Mouse (Mus musculus) forebrain, postnatal 0 days (tissue): Measurements from ENCODE around the gene Dmap1. TPM values are rescaled to one million over a fixed set of nuclear protein-coding genes. Genes with fewer than 3 reads are reported as not detected.

Experiments
- ATAC-seq: fragments of 200-750 bp; cut with Nextera tagmentation; 2 replicates; pipeline ENCODE4 v1.8.0; 2017; ENCODE audit warnings: mild to moderate bottlenecking, moderate library complexity
- DNase-seq: peaks from one replicate; pipeline ENCODE4 v3.0.0-alpha.2; 2015
- H3K27ac ChIP-seq: fragments of 300-500 bp; sonication (generic); 2 replicates; pipeline ENCODE4 v1.5.1; 2014; ENCODE audit warnings: low read depth, mild to moderate bottlenecking, antibody characterized with exemption, low read length, moderate library complexity, mixed read lengths
- H3K27me3 ChIP-seq: fragments of 300-500 bp; sonication (generic); 2 replicates; pipeline ENCODE4 v1.6.1; 2014; ENCODE audit warnings: mild to moderate bottlenecking, low read length, mixed read lengths; ENCODE audit not compliant: insufficient read depth
- H3K36me3 ChIP-seq: fragments of 300-500 bp; sonication (generic); 2 replicates; pipeline ENCODE4 v1.6.1; 2014; ENCODE audit warnings: mild to moderate bottlenecking, moderate library complexity; ENCODE audit not compliant: insufficient read depth
- H3K4me1 ChIP-seq: fragments of 300-500 bp; sonication (generic); 2 replicates; pipeline ENCODE4 v1.6.1; 2014; ENCODE audit warnings: antibody characterized with exemption; ENCODE audit not compliant: insufficient read depth
- H3K4me2 ChIP-seq: fragments of 300-500 bp; sonication (generic); 2 replicates; pipeline ENCODE4 v1.6.1; 2014; ENCODE audit warnings: low read depth, mild to moderate bottlenecking, moderate library complexity
- H3K4me3 ChIP-seq: fragments of 300-500 bp; sonication (generic); 2 replicates; pipeline ENCODE4 v1.5.1; 2014; ENCODE audit warnings: low read depth, low read length, mixed read lengths
- H3K9ac ChIP-seq: fragments of 300-500 bp; sonication (generic); 2 replicates; pipeline ENCODE4 v1.6.1; 2014; ENCODE audit warnings: mild to moderate bottlenecking
- H3K9me3 ChIP-seq: fragments of 300-500 bp; sonication (generic); 2 replicates; pipeline ENCODE4 v1.6.1; 2016; ENCODE audit warnings: low read length
- CTCF ChIP-seq: sonication (generic); IDR thresholded peaks from 2 replicates; pipeline ENCODE4 v1.5.1; 2016; ENCODE audit warnings: antibody characterized with exemption, control low read depth, low read depth
- WGBS: fragments of 180-500 bp; shearing (Covaris S2); extraction: QIAGEN DNeasy Blood & Tissue Kit; methylation state at CpG from one replicate; pipeline ENCODE4 v1.1.7; 2014; 5-methylcytosine and 5-hydroxymethylcytosine counted together
- polyA plus RNA-seq: library from polyadenylated mRNA; unstranded; fragments of >200 nt; fragmentation: Nextera tagmentation; extraction: Ambion mirVana; gene quantifications from 2 replicates; pipeline ENCODE4 v1.2.1, GENCODE M21; 2015
- total RNA-seq: library from RNA; depleted of rRNA; stranded (reverse); fragments of >200 nt; gene quantifications from 2 replicates; pipeline ENCODE4 v1.2.3, GENCODE M21; 2014

The Dmap1 gene
- total and polyA plus RNA-seq, 2 experiments from 2014 or later = 75.0 to 84.7 TPM

DNA sequence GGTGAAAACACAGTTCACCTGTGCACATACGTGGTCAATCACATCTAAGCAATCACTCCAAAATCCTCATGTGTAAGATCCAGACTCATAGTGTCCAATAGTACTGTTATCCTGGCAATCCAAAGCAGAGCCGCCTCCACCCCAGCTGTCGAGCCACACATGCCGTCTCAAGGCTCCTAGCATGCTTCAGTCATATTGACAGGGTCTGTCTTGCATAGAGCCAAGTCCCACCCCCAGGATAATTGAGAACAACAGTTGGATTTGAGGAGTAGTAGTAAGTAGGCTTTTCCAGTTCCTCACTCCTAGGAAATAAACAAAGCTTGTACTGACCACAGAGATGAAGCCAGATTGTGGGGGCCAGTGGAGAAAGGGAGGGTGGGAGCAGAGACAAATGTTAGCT lies 24.4 kb downstream of the Dmap1 start:
- ATAC-seq (peak; percentile 75), DNase-seq (peak; percentile 66)
- Histone ChIP-seq H3K36me3 (peaks cover 11% of the 10 kb centered on the region; the same call in 1 of the 2 replicates), H3K27me3 (no peaks in the 10 kb centered on the region), H3K9me3 (no peaks in the 10 kb centered on the region), H3K4me1 (peaks cover 5% of the 10 kb centered on the region; the same call in 1 of the 2 replicates), H3K9ac (no peak overlapping the region), H3K27ac (peak overlapping the region; percentile 64), H3K4me2 (no peak overlapping the region), H3K4me3 (no peak overlapping the region)
- TF ChIP-seq CTCF = no peak
- 24% methylated on average over 4 of the region's 4 CpGs for WGBS

GRCm38 (mm10) chr4:117656961-117657360 lies 25.1 kb downstream of the Dmap1 start:
- WGBS = 24% methylated on average over 6 of the region's 6 CpGs
- ATAC-seq = peak; percentile 32
- no peak for TF ChIP-seq CTCF
- Histone ChIP-seq H3K4me3 (no peak overlapping the region), H3K27me3 (no peaks in the 10 kb centered on the region), H3K9me3 (no peaks in the 10 kb centered on the region), H3K36me3 (peaks cover 11% of the 10 kb centered on the region; the same call in 1 of the 2 replicates), H3K27ac (peak overlapping the region; percentile 64; the same call in 1 of the 2 replicates), H3K9ac (no peak overlapping the region), H3K4me2 (no peak overlapping the region), H3K4me1 (peaks cover 5% of the 10 kb centered on the region; the same call in 1 of the 2 replicates)
- no peak for DNase-seq

DNA sequence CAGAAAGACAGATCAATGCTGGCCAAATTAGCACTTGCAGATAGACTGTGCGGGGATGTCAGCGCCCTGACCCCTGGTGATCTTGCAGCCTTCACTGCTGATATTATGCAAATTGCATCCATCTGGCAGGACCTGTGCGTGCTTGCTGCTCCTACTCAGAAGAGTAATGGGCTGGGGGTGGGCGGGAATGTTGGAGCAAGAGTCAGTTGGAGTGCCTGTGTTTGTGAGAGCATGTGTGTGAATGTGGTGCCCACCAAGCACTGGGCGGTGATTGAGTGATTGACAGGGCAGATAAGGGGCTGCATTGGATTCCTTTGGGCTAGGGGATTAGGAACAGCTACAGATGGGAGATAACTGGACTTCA lies 26.6 kb downstream of the Dmap1 start:
- Histone ChIP-seq H3K9me3 (no peaks in the 10 kb centered on the region), H3K9ac (no peak overlapping the region), H3K4me3 (no peak overlapping the region), H3K27me3 (no peaks in the 10 kb centered on the region), H3K36me3 (peaks cover 3% of the 10 kb centered on the region; the same call in 1 of the 2 replicates), H3K27ac (no peak overlapping the region), H3K4me2 (no peak overlapping the region), H3K4me1 (peaks cover 5% of the 10 kb centered on the region; the same call in 1 of the 2 replicates)
- DNase-seq (no peak), ATAC-seq (no peak)
- TF ChIP-seq CTCF = no peak
- whole genome bisulfite sequencing = 36% methylated on average over 5 of the region's 5 CpGs

- H3K4me2 ChIP-seq = no peak overlapping the region
- H3K9me3 ChIP-seq = no peaks in the 10 kb centered on the region
- 51% methylated on average over 9 of the region's 9 CpGs for WGBS
- no peaks in the 10 kb centered on the region for H3K36me3 ChIP-seq
- 0 out of 2 replicates have a peak overlapping the region, but pooled peaks have one; percentile 40 for H3K27ac ChIP-seq
- no peak for TF ChIP-seq CTCF
- H3K27me3 ChIP-seq = no peaks in the 10 kb centered on the region
- no peak overlapping the region for H3K4me3 ChIP-seq
- ATAC-seq (no peak), DNase-seq (no peak)
- H3K9ac ChIP-seq = no peak overlapping the region
- H3K4me1 ChIP-seq = peaks cover 5% of the 10 kb centered on the region; the same call in 1 of the 2 replicates
Measured at GRCm38 (mm10) chr4:117654703-117655499, 27.2 kb downstream of the Dmap1 start.

GRCm38 (mm10) chr4:117654016-117654702 lies 27.9 kb downstream of the Dmap1 start:
- no peak overlapping the region for H3K4me2 ChIP-seq
- 5% methylated on average over 10 of the region's 10 CpGs for WGBS
- no peaks in the 10 kb centered on the region for H3K9me3 ChIP-seq
- ATAC-seq (no peak), DNase-seq (no peak)
- H3K36me3 ChIP-seq = no peaks in the 10 kb centered on the region
- H3K4me1 ChIP-seq = peaks cover 5% of the 10 kb centered on the region; the same call in 1 of the 2 replicates
- H3K27me3 ChIP-seq = no peaks in the 10 kb centered on the region
- no peak overlapping the region for H3K4me3 ChIP-seq
- H3K9ac ChIP-seq = no peak overlapping the region
- no peak for TF ChIP-seq CTCF
- H3K27ac ChIP-seq = peak overlapping the region; percentile 40; the same call in 1 of the 2 replicates

- Histone ChIP-seq H3K27me3 (no peaks in the 10 kb centered on the region), H3K9me3 (no peaks in the 10 kb centered on the region), H3K4me2 (no peak overlapping the region), H3K4me1 (peaks cover 5% of the 10 kb centered on the region; the same call in 1 of the 2 replicates), H3K4me3 (no peak overlapping the region), H3K9ac (no peak overlapping the region), H3K27ac (no peak overlapping the region), H3K36me3 (no peaks in the 10 kb centered on the region)
- DNase-seq (no peak), ATAC-seq (no peak)
- no peak for TF ChIP-seq CTCF
- WGBS = 67% methylated on average over 5 of the region's 5 CpGs
Measured at GRCm38 (mm10) chr4:117652727-117653126, 29.3 kb downstream of the Dmap1 start.
